Mouse (Mus musculus): Measurements from ENCODE around the gene Zfp362. TPM values are rescaled to one million over a fixed set of nuclear protein-coding genes. Genes with fewer than 3 reads are reported as not detected.
A peak's percentile ranks its signal among the peaks of the same experiment; 100 is the strongest.

Zfp362 gene
- total and polyA plus RNA-seq, 3 experiments: 9.7 to 70.1 (median 16.1) TPM

DNA sequence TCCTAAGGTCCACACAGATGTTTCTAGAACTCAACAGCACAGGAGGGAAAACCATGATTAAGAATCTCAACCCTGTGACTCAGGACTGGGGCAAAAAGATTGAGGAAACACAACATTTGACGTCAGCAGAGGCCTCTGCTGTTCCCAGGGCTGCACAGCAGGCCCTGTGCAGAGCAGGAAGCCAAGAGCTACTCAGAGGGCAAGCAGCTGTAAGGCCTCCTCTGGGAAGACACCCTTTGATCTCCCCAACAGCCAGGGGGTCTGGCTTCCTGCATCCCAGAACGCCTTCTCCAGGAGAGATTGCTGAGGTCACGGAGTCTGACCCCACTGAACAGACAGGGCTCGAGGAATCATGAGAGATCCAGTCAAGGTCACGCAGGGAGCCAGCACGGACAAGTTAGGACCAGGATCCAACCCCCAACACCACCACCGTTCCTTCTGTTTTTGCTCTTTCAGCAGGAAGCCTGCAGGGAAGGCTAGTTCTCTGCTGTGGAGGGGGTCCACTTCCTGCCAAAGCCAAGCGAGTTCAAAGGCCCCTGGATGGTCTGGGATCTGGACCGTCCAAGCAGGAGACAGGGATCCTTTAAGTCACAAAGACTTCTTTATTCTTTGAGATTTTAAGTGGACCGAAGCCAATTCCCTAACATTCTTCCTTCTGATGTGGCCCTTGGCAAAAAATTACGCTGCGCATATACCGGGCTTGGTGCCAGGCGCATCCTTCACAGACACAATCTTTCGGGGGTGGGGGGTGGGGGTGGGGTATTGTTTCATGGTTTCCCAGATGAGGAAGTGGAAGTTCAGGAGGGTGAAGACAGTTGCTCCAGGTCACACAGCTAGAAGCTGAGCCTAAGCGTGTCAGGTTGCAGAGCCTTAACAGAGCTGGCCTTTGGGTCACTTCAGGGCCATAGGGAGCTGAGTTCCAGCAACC is 34.2 kb upstream of the Zfp362 start:
- Histone ChIP-seq H3K27ac (ENCODE audit: insufficient read depth, low read depth) (no peak overlapping the region), H3K4me2 (ENCODE audit: insufficient read depth, low read depth, poor library complexity, severe bottlenecking) (no peak overlapping the region), H3K4me1 (ENCODE audit: control insufficient read depth in 1 of 2, insufficient read depth in 2 of 2) (peaks cover 13 to 31% of the 10 kb centered on the region in 2 experiments), H3K9ac (ENCODE audit: insufficient read depth, low read depth) (no peak overlapping the region), H3K9me3 (replicated peaks; ENCODE audit: low read length) (no peaks in the 10 kb centered on the region), H3K27me3 (replicated peaks) (peaks cover 3% of the 10 kb centered on the region), H3K79me2 (replicated peaks; ENCODE audit: control insufficient read depth, extremely low read depth, insufficient read depth, poor library complexity, severe bottlenecking) (no peaks in the 10 kb centered on the region), H3K4me3 (replicated peaks in 1 of 3; ENCODE audit: low read depth in 2 of 3, low read length in 2 of 3, poor library complexity in 1 of 3) (no peak overlapping the region), H3K36me3 (replicated peaks in 1 of 2; ENCODE audit: control insufficient read depth in 1 of 2, insufficient read depth in 1 of 2, low read length in 1 of 2) (no peaks in the 10 kb centered on the region)
- TF ChIP-seq TBP (conservative IDR thresholded peaks at IDR 0.05; ENCODE audit: low read depth, low read length) (no peak), IRF4 (IDR thresholded peaks at IDR 0.05; ENCODE audit: low read depth, low read length) (no peak), MEF2A (IDR thresholded peaks at IDR 0.05; ENCODE audit: borderline replicate concordance, low read depth, low read length) (no peak), CHD2 (IDR thresholded peaks at IDR 0.05; ENCODE audit: low read length) (no peak), CHD1 (IDR thresholded peaks at IDR 0.05; ENCODE audit: low read depth, low read length) (no peak), USF2 (conservative IDR thresholded peaks at IDR 0.05; ENCODE audit: low read depth, low read length) (no peak), JUND (conservative IDR thresholded peaks at IDR 0.05; ENCODE audit: low read depth, low read length) (no peak), EP300 (IDR thresholded peaks at IDR 0.05; ENCODE audit: low read length) (no peak), MXI1 (IDR thresholded peaks at IDR 0.05; ENCODE audit: low read depth, low read length) (no peak), HCFC1 (IDR thresholded peaks at IDR 0.05; ENCODE audit: low read depth, low read length) (no peak), POLR2AphosphoS2 (IDR thresholded peaks at IDR 0.05; ENCODE audit: low read depth, low read length) (no peak), ELF1 (IDR thresholded peaks at IDR 0.05; ENCODE audit: low read depth, low read length) (no peak)
- dilution Hi-C loops (cut with MboI; ENCODE audit: extremely low pct_ligation_motif_present, extremely low pct_unique_long_range_greater_than_20kb, low sequenced_read_pairs): no loop called here
- in situ Hi-C loops (cut with MboI; ENCODE audit: low pct_ligation_motif_present, low pct_unique_long_range_greater_than_20kb, low sequenced_read_pairs): no loop called here
- peak; percentile 38 for DNase-seq (ENCODE audit: extremely low read depth)

DNA sequence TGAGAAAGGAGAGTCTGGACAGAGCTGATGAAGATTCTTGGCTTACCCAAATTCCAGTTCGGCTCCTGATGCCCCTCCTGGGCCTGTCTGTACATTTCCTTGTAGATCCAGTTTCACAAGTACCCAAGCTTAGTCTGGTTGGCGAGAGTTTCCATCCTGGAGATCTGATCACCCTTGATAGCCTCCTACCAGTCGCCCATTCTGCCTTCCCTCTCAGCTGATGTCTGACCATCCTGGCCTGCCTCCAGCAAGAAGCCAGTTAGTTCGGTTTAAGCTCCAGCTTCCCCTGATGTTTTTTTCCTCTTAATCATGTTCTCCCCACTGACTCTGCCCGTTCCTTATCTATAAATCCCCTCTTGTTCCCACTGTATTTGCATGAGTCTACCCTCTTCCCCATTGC is 32.4 kb upstream of the Zfp362 start:
- TF ChIP-seq MYC (IDR thresholded peaks at IDR 0.05; ENCODE audit: low read depth, low read length) (no peak), JUN (IDR thresholded peaks at IDR 0.05; ENCODE audit: insufficient read depth, low read depth, low read length) (no peak), GABPA (IDR thresholded peaks at IDR 0.05; ENCODE audit: insufficient replicate concordance, low read depth, low read length) (no peak), MAFK (IDR thresholded peaks at IDR 0.05; ENCODE audit: insufficient replicate concordance, low read length) (no peak), ZMIZ1 (IDR thresholded peaks at IDR 0.05; ENCODE audit: low read depth, low read length) (no peak), POLR2AphosphoS2 (IDR thresholded peaks at IDR 0.05; ENCODE audit: low read depth, low read length) (no peak), KAT2A (IDR thresholded peaks at IDR 0.05; ENCODE audit: insufficient replicate concordance, low read length) (no peak), TCF12 (IDR thresholded peaks at IDR 0.05; ENCODE audit: low read depth, low read length) (no peak), USF2 (conservative IDR thresholded peaks at IDR 0.05; ENCODE audit: low read depth, low read length) (no peak)
- H3K4me1 ChIP-seq (ENCODE audit: control insufficient read depth in 1 of 2, insufficient read depth in 2 of 2): peaks cover 13 to 31% of the 10 kb centered on the region in 2 experiments
- H3K27ac ChIP-seq (ENCODE audit: insufficient read depth, low read depth): no peak overlapping the region
- no peak overlapping the region for H3K9ac ChIP-seq (ENCODE audit: insufficient read depth, low read depth)
- no peak overlapping the region for H3K4me2 ChIP-seq (ENCODE audit: insufficient read depth, low read depth, poor library complexity, severe bottlenecking)
- no peaks in the 10 kb centered on the region for H3K79me2 ChIP-seq (replicated peaks; ENCODE audit: control insufficient read depth, extremely low read depth, insufficient read depth, poor library complexity, severe bottlenecking)
- H3K27me3 ChIP-seq (replicated peaks): peaks cover 7% of the 10 kb centered on the region
- in situ Hi-C loops (cut with MboI; ENCODE audit: low pct_ligation_motif_present, low pct_unique_long_range_greater_than_20kb, low sequenced_read_pairs) (no loop called here), dilution Hi-C loops (cut with MboI; ENCODE audit: extremely low pct_ligation_motif_present, extremely low pct_unique_long_range_greater_than_20kb, low sequenced_read_pairs) (no loop called here)
- no peak overlapping the region for H3K4me3 ChIP-seq (replicated peaks in 1 of 3; ENCODE audit: low read depth in 2 of 3, low read length in 2 of 3, poor library complexity in 1 of 3)
- H3K36me3 ChIP-seq (replicated peaks in 1 of 2; ENCODE audit: control insufficient read depth in 1 of 2, insufficient read depth in 1 of 2, low read length in 1 of 2): no peaks in the 10 kb centered on the region
- DNase-seq (ENCODE audit: extremely low read depth): no peak
- no peaks in the 10 kb centered on the region for H3K9me3 ChIP-seq (replicated peaks; ENCODE audit: low read length)
